Comparison of ENCODE assay signal across 26 mouse cellular contexts in genomic region chr1:23099791-23100190, GRCm38 (mm10). TPM values are rescaled to one million over a fixed set of nuclear protein-coding genes. Genes with fewer than 3 reads are reported as not detected.
DNase-seq lines count a peak whose midpoint lies in the region; ATAC-seq lines count a peak whose summit lies in the region.
"Had no signal": no experiment of that assay in that cellular context is flagged by ENCODE, and none has a peak within 500 bp of the region (broad histone marks: within the 10 kb centered on the region; RNA-seq: fewer than 3 reads in every experiment).

No protein-coding gene starts in this region.

- no peak for ATAC-seq in hindbrain, embryonic 11.5 days (ENCODE audit: low FRiP score)
- ATAC-seq: activated CD4-positive, CD25-positive, alpha-beta regulatory T cell, adult 4 months; forebrain, embryonic 14.5 days; hindbrain, postnatal 0 days; Patski had no signal

- H3K4me1 ChIP-seq in hindbrain, embryonic 11.5 days (replicated peaks; ENCODE audit: control insufficient read depth, insufficient read depth, low read length): no peaks in the 10 kb centered on the region
- H3K4me1 ChIP-seq: embryonic facial prominence, embryonic 15.5 days; hindbrain, embryonic 13.5 days had no signal

- WGBS in hindbrain, embryonic 11.5 days: 78% methylated on average over 1 of the region's 1 CpGs

- H3K27ac ChIP-seq in hindbrain, embryonic 11.5 days (ENCODE audit: low read depth, low read length): no peak overlapping the region
- H3K27ac ChIP-seq: embryonic facial prominence, embryonic 15.5 days; forebrain, embryonic 10.5 days; gastrocnemius, adult 2 months; hindbrain, embryonic 13.5 days; hindbrain, postnatal 0 days had no signal

- H3K4me2 ChIP-seq in hindbrain, embryonic 11.5 days (replicated peaks; ENCODE audit: low read depth, low read length): no peak overlapping the region
- H3K4me2 ChIP-seq: embryonic facial prominence, embryonic 15.5 days; hindbrain, embryonic 13.5 days had no signal

- H3K9ac ChIP-seq in hindbrain, embryonic 11.5 days (ENCODE audit: low read depth, low read length): no peak overlapping the region
- H3K9ac ChIP-seq: embryonic facial prominence, embryonic 15.5 days; hindbrain, embryonic 13.5 days had no signal

- no peaks in the 10 kb centered on the region for H3K27me3 ChIP-seq in hindbrain, embryonic 11.5 days (ENCODE audit: control insufficient read depth, insufficient read depth, low read length)
- H3K27me3 ChIP-seq: CH12.LX; embryonic facial prominence, embryonic 15.5 days; hindbrain, embryonic 13.5 days had no signal

- peak; percentile 84 for DNase-seq in brain, adult 2 months (ENCODE audit: low read depth, low spot score)
- DNase-seq in cerebellum, adult 11 months: peak; percentile 29
- DNase-seq in cerebellum, adult 8-10 months: peak; percentile 40
- peak; percentile 50 to 69 for DNase-seq in cerebellum, postnatal 14 days
- DNase-seq in ovary, postnatal 10 days (ENCODE audit: low spot score): no peak
- no peak for DNase-seq in hindbrain, embryonic 11.5 days (ENCODE audit: low spot score)
- DNase-seq in yolk sac, embryonic 10.5 days (ENCODE audit: low spot score): no peak
- DNase-seq: adrenal gland, postnatal 25 days; gastrocnemius, adult 2 months; gastrocnemius, postnatal 25 days; heart, postnatal 10 days; heart, postnatal 4 days; kidney, adult 11 months; kidney, adult 9 months had no signal

- H3K4me3 ChIP-seq in hindbrain, embryonic 11.5 days (ENCODE audit: low read depth, low read length): no peak overlapping the region
- H3K4me3 ChIP-seq: embryonic facial prominence, embryonic 15.5 days; erythroblast, embryonic 14.5 days; forebrain, embryonic 10.5 days; gastrocnemius, adult 2 months; hindbrain, embryonic 13.5 days had no signal

- no peaks in the 10 kb centered on the region for H3K9me3 ChIP-seq in hindbrain, embryonic 11.5 days (ENCODE audit: control insufficient read depth, low read length)
- H3K9me3 ChIP-seq: embryonic facial prominence, embryonic 15.5 days; hindbrain, embryonic 13.5 days had no signal

- H3K36me3 ChIP-seq in hindbrain, embryonic 11.5 days (ENCODE audit: control insufficient read depth, insufficient read depth, low read length): no peaks in the 10 kb centered on the region
- H3K36me3 ChIP-seq: embryonic facial prominence, embryonic 15.5 days; forebrain, embryonic 10.5 days; hindbrain, embryonic 13.5 days had no signal

RNA-seq across cellular contexts. Expression of gene 4933415F23Rik, which starts 2.3 kb away (rescaled TPM):
- not detected in 2 replicates for polyA plus RNA-seq in hindbrain, embryonic 11.5 days (2014; fragmentation: Nextera tagmentation; extraction: Ambion mirVana)
- polyA plus RNA-seq: activated CD4-positive, CD25-positive, alpha-beta regulatory T cell, adult 4 months; cortical plate, adult 2 months; embryonic facial prominence, embryonic 15.5 days; erythroblast, embryonic 14.5 days; forebrain, embryonic 10.5 days; forebrain, embryonic 14.5 days; heart, embryonic 14.5 days; hindbrain, embryonic 13.5 days; hindbrain, postnatal 0 days; intestine, embryonic 14.5 days; Patski had no signal

Comparison
In these comparisons a context has a peak if more than half of its experiments do, and no peak if none do; other contexts are left out.
1. DNase-seq: peak in brain, adult 2 months (single experiment), cerebellum, adult 11 months (single experiment), cerebellum, adult 8-10 months (single experiment) and cerebellum, postnatal 14 days (2 of 2); none in ovary, postnatal 10 days (single experiment), hindbrain, embryonic 11.5 days (single experiment) and yolk sac, embryonic 10.5 days (single experiment).